In genomic region chr16:30068041-30069020, GRCm38 (mm10) we compare ENCODE assay signal across 8 mouse cellular contexts. TPM values are rescaled to one million over a fixed set of nuclear protein-coding genes. Genes with fewer than 3 reads are reported as not detected.
DNase-seq lines count a peak whose midpoint lies in the region; ATAC-seq lines count a peak whose summit lies in the region.

No protein-coding gene starts in this region.

- DNase-seq in right cerebral cortex, postnatal 4 days, result peak; percentile 21
- no peak for DNase-seq in right cerebral cortex, adult 2 months (ENCODE audit: low spot score in 2 of 2)
- peak; percentile 20 for DNase-seq in cerebellum, adult 9-11 months
- peak; percentile 68 for DNase-seq in kidney, postnatal 10 days
- no peak for DNase-seq in natural killer cell, adult 2 months (ENCODE audit: low spot score in 2 of 2)

- no peaks in the 10 kb centered on the region for H3K9me3 ChIP-seq in heart, embryonic 11.5 days (replicated peaks; ENCODE audit: control insufficient read depth, low read length)
- H3K9me3 ChIP-seq in midbrain, embryonic 16.5 days (replicated peaks; ENCODE audit: control insufficient read depth, low read length, poor library complexity, severe bottlenecking), result no peaks in the 10 kb centered on the region

- under 1% methylated on average over 36 of the region's 36 CpGs for WGBS in heart, embryonic 11.5 days (ENCODE audit: insufficient replicate concordance)
- WGBS in midbrain, embryonic 16.5 days, result 1% methylated on average over 35 of the region's 36 CpGs

- ATAC-seq in heart, embryonic 11.5 days (replicated peaks; ENCODE audit: insufficient number of reproducible peaks, low FRiP score, low TSS enrichment), result no peak
- no peak for ATAC-seq in midbrain, embryonic 16.5 days
- ATAC-seq in monocyte, adult 5-6 weeks (replicated peaks; ENCODE audit: insufficient number of reproducible peaks, low FRiP score, low TSS enrichment, poor library complexity, severe bottlenecking), result no peak

- H3K4me2 ChIP-seq in heart, embryonic 11.5 days, result peak overlapping the region; percentile 71
- H3K4me2 ChIP-seq in midbrain, embryonic 16.5 days (ENCODE audit: low read length), result peak overlapping the region; percentile 39

- no peaks in the 10 kb centered on the region for H3K27me3 ChIP-seq in heart, embryonic 11.5 days (ENCODE audit: control insufficient read depth, insufficient read depth, low read length)
- H3K27me3 ChIP-seq in midbrain, embryonic 16.5 days (ENCODE audit: control insufficient read depth, insufficient read depth, low read depth, low read length), result peaks cover 16% of the 10 kb centered on the region

- peak overlapping the region; percentile 23 for H3K27ac ChIP-seq in heart, embryonic 11.5 days (ENCODE audit: low read depth, low read length)
- no peak overlapping the region for H3K27ac ChIP-seq in midbrain, embryonic 16.5 days (ENCODE audit: low read length)

- H3K36me3 ChIP-seq in heart, embryonic 11.5 days (ENCODE audit: control insufficient read depth, insufficient read depth, low read length), result no peaks in the 10 kb centered on the region
- H3K36me3 ChIP-seq in midbrain, embryonic 16.5 days (ENCODE audit: control insufficient read depth, insufficient read depth, low read length), result no peaks in the 10 kb centered on the region

- peaks cover 24% of the 10 kb centered on the region for H3K4me1 ChIP-seq in heart, embryonic 11.5 days (ENCODE audit: control insufficient read depth, insufficient read depth, low read length)
- H3K4me1 ChIP-seq in midbrain, embryonic 16.5 days (ENCODE audit: control insufficient read depth, insufficient read depth, low read length), result peaks cover 36% of the 10 kb centered on the region

- peak overlapping the region; percentile 34 for H3K4me3 ChIP-seq in heart, embryonic 11.5 days (ENCODE audit: low read depth, low read length)
- H3K4me3 ChIP-seq in midbrain, embryonic 16.5 days (ENCODE audit: low read depth, low read length), result peak overlapping the region; percentile 12; the same call in 1 of the 2 replicates

- H3K9ac ChIP-seq in heart, embryonic 11.5 days (ENCODE audit: low read depth, low read length), result peak overlapping the region; percentile 44
- no peak overlapping the region for H3K9ac ChIP-seq in midbrain, embryonic 16.5 days (ENCODE audit: low read depth, low read length)

RNA-seq across cellular contexts. Expression of gene Hes1, which starts 4.1 kb away (rescaled TPM):
- polyA plus RNA-seq in heart, embryonic 11.5 days (2014; fragmentation: Nextera tagmentation; extraction: Ambion mirVana), result 29.1 and 30.3 TPM in 2 replicates
- 7.6 and 9.4 TPM in 2 replicates for polyA plus RNA-seq in midbrain, embryonic 16.5 days (2015; fragmentation: Nextera tagmentation; extraction: Ambion mirVana)
- total RNA-seq in monocyte, adult 5-6 weeks (2017), result 71.3 to 116 TPM (median 105 TPM) in 3 replicates

Comparison
In these comparisons a context has a peak if more than half of its experiments do, and no peak if none do; other contexts are left out.
1. DNase-seq: peak in right cerebral cortex, postnatal 4 days (single experiment), cerebellum, adult 9-11 months (single experiment) and kidney, postnatal 10 days (single experiment); none in right cerebral cortex, adult 2 months (0 of 2) and natural killer cell, adult 2 months (0 of 2).